In the genomic region with DNA sequence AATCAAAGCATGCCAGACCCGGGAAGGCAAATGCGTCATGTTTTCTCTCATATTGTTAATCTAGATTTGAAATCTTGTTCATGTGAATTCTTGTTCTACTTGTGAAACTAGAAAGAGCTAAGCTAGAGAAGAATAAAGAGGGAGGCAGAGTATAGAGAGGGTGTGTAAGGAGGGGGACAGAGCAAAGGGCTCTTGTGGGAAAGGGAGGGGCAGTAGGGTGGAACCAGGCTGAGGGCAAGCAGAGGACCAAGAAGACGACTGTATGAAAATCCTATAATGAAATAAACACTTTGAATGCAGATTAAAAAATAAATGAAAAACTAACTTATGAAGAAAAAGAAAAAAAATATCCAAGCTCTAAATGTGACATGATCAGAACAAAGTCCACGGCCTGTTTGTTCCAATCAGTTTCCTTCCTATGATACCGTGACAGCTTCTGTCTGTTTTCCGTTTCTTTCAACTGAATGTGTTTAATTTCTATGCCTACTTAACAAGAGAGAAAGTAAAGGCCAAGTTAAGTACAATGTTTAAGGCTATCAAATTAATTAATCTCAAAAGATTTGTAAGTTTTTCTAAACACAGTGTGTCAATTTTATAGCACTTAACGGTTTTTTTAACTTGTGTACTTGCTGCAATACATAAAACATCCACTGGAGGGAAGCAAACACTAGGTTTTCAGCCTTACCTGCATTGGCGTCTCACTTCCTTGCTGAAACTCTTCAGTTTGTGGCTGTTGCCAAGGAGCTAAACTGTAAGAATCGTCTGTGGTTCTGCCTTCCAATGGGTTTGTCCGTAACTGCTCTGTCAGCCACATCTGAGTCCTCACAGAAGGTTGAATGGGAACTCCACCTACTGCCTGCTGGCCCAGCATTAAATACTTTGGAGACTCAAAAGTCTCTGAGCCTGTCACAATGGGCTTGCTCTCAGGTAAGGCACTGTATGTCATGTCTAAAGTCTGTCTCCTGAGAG, we compare ENCODE assay signal across 8 mouse cellular contexts. TPM values are rescaled to one million over a fixed set of nuclear protein-coding genes. Genes with fewer than 3 reads are reported as not detected.
DNase-seq lines count a peak whose midpoint lies in the region; ATAC-seq lines count a peak whose summit lies in the region.

No protein-coding gene starts in this region.

- H3K4me2 ChIP-seq in hindbrain, embryonic 12.5 days (replicated peaks): no peak overlapping the region

- no peak overlapping the region for H3K4me3 ChIP-seq in hindbrain, embryonic 12.5 days
- peak overlapping the region; percentile 7 for H3K4me3 ChIP-seq in megakaryocyte, embryonic 14.5 days (replicated peaks)

- no peaks in the 10 kb centered on the region for H3K4me1 ChIP-seq in hindbrain, embryonic 12.5 days
- H3K4me1 ChIP-seq in megakaryocyte, embryonic 14.5 days: peaks cover 19% of the 10 kb centered on the region

- DNase-seq in adrenal gland, adult (ENCODE audit: inconsistent age in 2 of 2, low spot score in 1 of 2): peak; percentile 27 to 91
- no peak for DNase-seq in adrenal gland, postnatal 4 days (ENCODE audit: low spot score in 2 of 2)
- peak; percentile 51 for DNase-seq in embryo, embryonic 11.5 days (ENCODE audit: low read depth, low spot score)
- peak; percentile 71 for DNase-seq in layer of hippocampus, adult 9-10 months (ENCODE audit: low spot score)
- peak; percentile 25 for DNase-seq in right cerebral cortex, postnatal 25 days

- no peak overlapping the region for H3K27ac ChIP-seq in hindbrain, embryonic 12.5 days

- H3K36me3 ChIP-seq in hindbrain, embryonic 12.5 days: 0 out of 2 replicates have a peak, but pooled peaks cover 5% of the 10 kb centered on the region
- peaks cover 5% of the 10 kb centered on the region for H3K36me3 ChIP-seq in megakaryocyte, embryonic 14.5 days (replicated peaks; ENCODE audit: low read length)

- no peak overlapping the region for H3K9ac ChIP-seq in hindbrain, embryonic 12.5 days

- ATAC-seq in activated CD4-positive, CD25-positive, alpha-beta regulatory T cell, adult 4 months: peak; percentile 87
- peak; percentile 52; the same call in 1 of the 2 replicates for ATAC-seq in hindbrain, embryonic 12.5 days (ENCODE audit: low FRiP score)

- WGBS in hindbrain, embryonic 12.5 days: 61% methylated on average over 10 of the region's 10 CpGs

- no peaks in the 10 kb centered on the region for H3K9me3 ChIP-seq in hindbrain, embryonic 12.5 days (replicated peaks)
- no peaks in the 10 kb centered on the region for H3K9me3 ChIP-seq in megakaryocyte, embryonic 14.5 days

- no peaks in the 10 kb centered on the region for H3K27me3 ChIP-seq in hindbrain, embryonic 12.5 days
- H3K27me3 ChIP-seq in megakaryocyte, embryonic 14.5 days (replicated peaks): no peaks in the 10 kb centered on the region

RNA-seq across cellular contexts. Expression of gene Pln, which starts 10.6 kb away (rescaled TPM):
- total RNA-seq in adrenal gland, postnatal 4 days (2021): under 1 TPM in 1 of 2 experiments, not detected in 1; 0.45 TPM
- polyA plus RNA-seq in activated CD4-positive, CD25-positive, alpha-beta regulatory T cell, adult 4 months (2017; shearing (Covaris generic)): 1 to 10 TPM in 1 of 2 experiments, under 1 TPM in 1; 0.99 to 3.0 TPM
- 2.1 and 2.6 TPM in 2 replicates for polyA plus RNA-seq in hindbrain, embryonic 12.5 days (2016; fragmentation: Nextera tagmentation; extraction: Ambion mirVana)
- not detected in 2 replicates for polyA plus RNA-seq in megakaryocyte, embryonic 14.5 days (2012; ENCODE audit: insufficient read depth, low replicate concordance)

RNA-seq across cellular contexts. Expression of gene Cep85l, which starts 31.7 kb away (rescaled TPM):
- total RNA-seq in adrenal gland, postnatal 4 days (2021): 10 to 100 TPM; 17.5 to 17.7 TPM
- polyA plus RNA-seq in activated CD4-positive, CD25-positive, alpha-beta regulatory T cell, adult 4 months (2017; shearing (Covaris generic)): 1 to 10 TPM; 1.7 to 1.9 TPM
- 9.4 and 10.9 TPM in 2 replicates for polyA plus RNA-seq in hindbrain, embryonic 12.5 days (2016; fragmentation: Nextera tagmentation; extraction: Ambion mirVana)
- 0.15 TPM in 1 of 2 replicates, not detected in the other for polyA plus RNA-seq in megakaryocyte, embryonic 14.5 days (2012; ENCODE audit: insufficient read depth, low replicate concordance)

Comparison
In these comparisons a context has a peak if more than half of its experiments do, and no peak if none do; other contexts are left out.
1. DNase-seq: peak in adrenal gland, adult (2 of 2), embryo, embryonic 11.5 days (single experiment), layer of hippocampus, adult 9-10 months (single experiment) and right cerebral cortex, postnatal 25 days (single experiment); none in adrenal gland, postnatal 4 days (0 of 2).